Mouse (Mus musculus) ovary, postnatal 14 days (tissue): ENCODE results near the gene Zbtb8os.

Experiments used
- DNase-seq: peaks from one replicate; pipeline ENCODE4 v3.0.0; 2022; ENCODE audit warnings: low spot score

Gene Zbtb8os

DNA sequence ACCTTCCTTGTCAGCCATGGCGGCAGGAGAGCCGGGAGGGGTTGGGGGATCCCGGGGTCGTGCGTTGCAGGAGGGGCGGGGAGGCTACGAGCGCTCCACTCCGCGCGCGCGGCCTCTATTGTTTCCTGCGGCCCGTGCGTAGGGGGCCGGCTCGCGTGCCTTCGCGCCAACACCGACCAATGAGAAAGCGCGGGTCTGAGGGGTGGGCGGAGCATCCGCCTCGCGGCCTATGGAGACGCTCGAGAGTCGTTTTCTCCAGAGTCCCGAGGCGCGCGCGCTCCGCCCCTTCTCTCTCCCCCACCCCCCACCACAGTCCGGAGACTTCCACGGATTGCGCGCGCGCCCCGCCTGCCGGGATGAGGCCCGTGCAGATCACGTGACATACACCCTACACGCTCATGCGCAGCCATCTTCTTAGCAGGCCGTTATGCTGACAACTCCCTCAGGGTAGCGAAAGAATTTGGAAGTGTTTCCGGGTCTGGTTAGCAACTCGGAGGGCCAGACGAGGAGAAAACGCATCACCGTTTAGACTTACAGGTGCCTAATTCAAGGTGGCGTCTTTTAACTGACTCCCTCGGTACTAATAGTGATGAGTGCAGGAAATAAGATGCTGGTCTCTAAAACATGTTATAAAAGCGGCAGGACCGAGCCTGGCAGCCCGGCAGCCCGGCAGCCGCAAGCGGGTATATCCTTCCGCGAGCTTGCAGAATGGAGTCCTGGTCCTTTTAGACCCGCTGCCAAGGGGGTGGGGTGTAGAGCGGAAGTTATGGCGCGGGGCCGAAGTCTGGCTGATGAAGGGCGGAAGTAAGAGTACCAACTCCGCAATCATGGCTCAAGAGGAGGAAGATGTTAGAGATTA lies at the start of gene Zbtb8os, which contains the start of gene Rbbp4:
TSS of gene Zbtb8os (plus strand) at position 480 of the 859 bp plus-strand sequence.
TSS of gene Rbbp4 (minus strand) at position 155 of the 859 bp plus-strand sequence.
- peak; percentile 90 for DNase-seq

DNA sequence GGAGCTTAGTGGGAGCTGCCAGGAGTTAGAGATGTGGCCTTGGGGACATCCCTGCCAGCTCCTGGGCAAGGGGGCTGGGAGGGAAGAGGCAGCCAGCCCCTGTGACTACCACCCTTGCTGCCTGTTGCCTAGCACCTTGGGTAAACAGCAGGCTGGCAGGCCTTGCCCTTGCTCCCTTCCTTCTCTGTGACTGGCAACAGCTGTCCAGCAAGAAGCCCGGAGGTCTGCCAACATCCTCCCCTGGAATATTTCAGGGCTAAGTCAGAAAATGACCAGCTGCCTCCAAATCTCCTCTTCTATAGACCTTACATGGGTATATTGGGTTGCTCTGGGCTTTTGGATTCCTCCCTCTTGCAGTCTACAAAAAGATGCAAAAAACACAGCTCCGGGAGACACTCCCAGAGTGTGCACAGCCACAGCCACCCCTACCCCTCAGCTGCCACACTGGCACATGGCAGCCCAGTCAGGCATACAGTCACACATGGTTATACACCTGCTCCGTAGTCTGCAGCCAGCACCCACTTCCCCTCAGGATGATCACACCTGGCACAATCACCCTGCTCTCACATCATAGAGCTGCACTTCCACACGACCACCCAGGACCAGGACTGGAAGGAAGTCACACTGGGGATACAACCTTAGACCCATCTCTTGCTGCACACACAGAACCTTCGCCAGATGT lies 49.4 kb upstream of the Zbtb8os start:
- no peak for DNase-seq

DNA sequence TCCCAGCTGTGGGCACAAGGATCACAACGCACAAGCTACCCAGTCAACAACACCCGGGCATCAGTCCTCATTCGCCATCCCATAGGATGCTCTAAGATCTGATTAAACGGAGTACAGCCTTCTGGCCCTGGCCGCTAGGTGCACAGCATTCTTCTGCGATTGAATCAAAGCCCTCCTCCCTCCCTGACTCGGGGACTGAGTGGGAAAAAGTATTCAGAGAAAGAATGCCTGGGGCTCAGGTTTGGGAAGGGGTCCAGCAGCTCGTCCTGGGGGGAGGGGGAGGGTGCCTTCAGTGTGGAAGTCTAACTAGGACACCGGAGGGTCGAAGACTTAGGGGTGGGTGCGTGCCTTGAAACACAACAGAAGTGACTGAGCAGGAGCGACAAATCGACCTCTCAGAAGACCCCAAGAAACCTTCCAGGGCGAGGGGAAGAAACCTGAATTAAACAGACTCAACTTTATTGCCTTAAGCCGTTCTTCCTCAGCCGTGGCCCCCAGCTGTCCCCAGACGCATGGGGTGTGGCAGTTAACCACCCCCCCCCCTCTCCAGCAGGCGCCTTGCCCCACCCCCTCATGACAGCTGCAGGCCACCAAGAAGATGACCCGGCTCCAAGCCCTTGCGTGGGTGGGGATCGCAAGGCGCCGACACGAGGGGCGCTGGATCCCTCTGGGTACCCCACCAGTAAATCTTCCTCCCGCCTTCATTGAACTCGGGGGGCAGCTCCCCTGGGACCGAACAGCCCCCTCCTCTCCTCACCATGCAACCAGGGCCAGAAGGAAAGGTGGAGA lies 48.6 kb upstream of the Zbtb8os start:
- DNase-seq = no peak

DNA sequence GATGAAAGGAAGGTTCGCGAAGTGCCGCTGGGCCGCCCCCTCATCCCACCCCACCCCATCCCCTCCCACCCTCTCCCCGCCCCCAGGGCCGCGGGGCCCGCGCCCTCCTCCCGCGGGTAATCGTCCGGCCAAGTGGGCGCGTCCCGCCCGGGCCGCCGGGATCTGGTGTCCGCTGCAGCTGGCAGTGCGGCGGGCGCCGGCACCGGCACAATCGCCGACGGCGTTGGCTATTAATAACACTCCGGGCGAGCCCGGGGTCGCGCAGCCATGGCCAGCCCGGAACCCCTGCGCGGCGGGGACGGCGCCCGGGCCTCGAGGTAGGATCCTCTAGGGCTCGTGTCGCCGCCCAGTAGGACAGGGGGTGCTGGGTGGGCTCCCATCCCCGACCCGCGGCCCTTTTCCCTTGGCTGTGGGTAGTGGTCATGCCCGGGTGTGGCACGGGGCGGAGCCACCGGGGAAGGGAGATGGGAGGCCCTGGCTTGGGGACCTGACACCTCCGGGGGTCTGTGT lies 48.0 kb upstream of the Zbtb8os start, which contains the start of gene Sync:
TSS of gene Sync (plus strand) at position 146 of the 510 bp plus-strand sequence.
- DNase-seq = peak; percentile 31

DNA sequence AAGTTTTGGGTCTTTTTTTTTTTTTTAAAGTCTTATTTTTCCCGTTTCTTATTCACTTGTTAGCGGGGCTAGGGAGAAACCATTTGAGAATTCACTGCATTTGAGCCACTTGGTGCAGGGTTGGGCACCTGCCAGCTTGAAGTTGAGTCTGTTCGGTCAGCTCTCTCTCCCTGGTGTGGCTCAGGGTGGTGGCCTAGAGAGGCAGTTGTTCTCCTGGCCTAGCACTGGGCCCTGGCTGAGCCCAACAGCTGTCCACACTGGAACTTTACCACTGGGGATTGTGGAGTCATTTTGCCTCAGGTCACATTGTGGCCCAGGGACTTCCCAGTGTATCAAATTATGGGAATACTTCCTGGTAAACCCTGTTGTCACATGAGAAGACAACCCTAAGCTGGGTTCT lies 47.4 kb upstream of the Zbtb8os start:
- DNase-seq = no peak

DNA sequence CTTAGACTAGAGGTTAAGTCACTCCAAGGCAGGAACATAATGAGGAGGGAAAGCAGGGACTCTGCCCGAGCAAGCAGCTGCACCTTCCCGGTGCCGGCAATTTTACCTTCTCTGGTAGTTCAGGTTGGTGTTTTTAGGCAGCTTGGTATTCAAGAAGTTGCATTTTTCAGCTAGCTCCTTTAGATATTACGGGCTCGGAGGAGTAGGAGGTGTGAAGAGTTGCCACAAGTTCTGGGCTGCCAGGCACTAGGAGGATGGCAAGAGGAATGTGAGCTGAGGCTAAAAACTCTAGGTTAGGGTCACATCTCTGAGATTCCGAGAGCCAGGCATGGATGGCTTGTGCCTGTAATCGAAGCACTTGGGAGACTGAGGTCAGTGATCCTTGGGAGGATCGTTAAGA lies 45.8 kb upstream of the Zbtb8os start:
- no peak for DNase-seq

DNA sequence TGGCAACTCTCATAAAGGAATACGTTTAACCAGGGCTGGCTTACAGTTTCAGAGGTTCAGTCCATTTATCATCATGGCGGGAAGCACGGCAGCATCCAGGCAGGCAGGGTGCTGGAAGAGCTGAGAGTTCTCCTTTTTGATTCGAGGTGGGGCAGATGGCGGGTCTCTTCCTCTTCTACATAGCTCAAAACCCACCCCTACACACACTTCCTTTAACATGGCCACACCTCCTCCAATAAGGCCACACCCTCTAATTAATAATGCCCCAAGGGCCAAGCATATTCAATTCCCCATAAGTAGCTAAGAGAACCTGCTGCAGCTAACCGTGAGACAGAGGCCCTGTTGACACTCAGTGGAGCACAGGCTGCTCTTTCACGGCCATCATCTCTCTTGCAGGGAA lies 42.7 kb upstream of the Zbtb8os start:
- no peak for DNase-seq

DNA sequence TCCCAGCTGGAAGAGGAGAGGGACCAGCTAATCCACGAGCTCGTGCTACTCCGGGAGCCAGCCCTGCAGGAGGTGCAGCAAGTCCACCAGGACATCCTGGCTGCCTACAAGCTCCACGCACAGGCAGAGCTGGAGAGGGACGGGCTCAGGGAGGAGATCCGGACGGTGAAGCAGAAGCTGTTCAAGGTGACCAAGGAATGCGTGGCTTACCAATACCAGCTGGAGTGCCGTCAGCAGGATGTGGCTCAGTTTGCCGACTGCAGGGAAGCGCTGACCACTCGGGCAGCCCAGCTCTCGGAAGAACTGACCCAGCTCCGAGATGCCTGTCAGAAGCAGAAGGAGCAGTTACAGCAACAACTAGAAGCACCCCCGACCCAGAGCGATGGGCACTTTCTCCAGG lies 41.8 kb upstream of the Zbtb8os start:
- DNase-seq = no peak

DNA sequence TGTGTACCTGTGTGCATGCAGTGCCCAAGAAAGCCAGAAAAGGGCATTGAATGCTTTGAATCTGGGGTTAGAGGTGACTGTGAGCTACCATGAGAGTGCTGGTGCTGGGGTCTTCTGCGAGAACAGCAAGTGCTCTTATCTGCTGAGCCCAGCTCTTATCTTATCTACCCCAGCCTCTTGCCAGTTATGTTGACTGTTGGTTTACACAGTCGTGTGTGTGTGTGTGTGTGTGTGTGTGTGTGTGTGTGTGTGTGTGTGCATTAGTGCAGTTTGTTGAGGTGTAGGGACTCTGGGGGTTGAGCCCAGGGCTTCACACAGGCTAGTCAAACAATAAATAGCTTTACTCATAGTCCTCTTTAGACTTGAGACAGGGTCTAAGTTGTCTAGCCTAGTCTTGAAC lies 40.3 kb upstream of the Zbtb8os start:
- no peak for DNase-seq

DNA sequence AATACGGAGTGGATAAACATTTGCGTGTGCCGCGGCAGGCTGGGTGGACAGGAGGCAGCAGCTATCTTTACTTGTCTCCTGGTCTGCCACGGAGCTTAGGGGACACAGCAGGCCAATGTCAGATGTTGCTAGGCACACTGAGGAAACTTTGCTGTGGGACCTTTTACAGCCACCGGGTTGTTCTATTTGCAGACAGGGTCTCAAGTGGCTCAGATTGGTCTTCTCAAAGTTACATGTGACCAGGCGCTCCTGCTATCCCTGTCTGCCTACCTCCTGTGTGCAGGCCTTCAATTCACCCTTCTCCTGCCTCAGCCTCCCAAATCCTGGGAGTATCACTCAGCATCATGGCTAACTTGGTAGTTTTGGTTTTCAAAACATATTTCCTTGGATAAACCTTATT lies 39.4 kb upstream of the Zbtb8os start:
- DNase-seq = no peak

DNA sequence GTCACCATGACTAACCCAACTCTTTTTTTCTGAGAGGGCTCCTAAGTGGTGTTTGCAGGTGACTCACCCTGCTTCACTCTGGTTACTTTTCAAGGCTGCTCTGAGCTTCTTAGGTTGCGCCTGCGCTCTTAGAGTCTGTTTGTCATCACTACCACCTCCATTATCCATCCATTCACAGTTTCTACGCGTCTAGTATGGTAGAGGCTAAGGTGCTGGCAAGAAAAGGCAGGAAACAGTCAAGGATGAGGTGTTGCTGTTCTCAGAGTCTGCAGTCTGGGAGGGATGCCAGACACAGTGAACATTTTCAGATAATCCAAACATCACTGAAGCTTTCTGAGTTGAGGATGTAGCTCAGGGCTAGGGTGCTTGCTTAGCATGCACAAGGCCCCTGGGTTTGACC lies 37.8 kb upstream of the Zbtb8os start:
- no peak for DNase-seq

DNA sequence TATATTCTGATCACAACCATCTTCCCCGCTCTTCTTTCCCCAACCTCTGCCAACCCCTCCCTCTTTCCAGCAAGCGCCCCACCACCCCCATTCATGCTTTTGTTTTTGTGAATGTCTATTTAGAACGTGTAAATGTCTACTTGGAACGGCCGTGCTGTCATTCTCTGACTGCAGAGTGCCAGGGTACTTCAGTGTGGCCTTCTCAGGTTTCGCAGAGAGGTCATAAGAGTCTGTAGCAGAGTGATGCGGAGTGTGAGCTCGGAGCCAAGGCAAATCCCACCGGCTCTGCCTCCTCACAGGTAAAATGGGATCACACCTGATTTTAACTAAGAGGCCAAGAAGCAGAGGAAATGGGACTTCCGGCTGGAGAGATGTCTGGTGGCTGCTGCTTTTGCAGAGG lies 36.4 kb upstream of the Zbtb8os start:
- no peak for DNase-seq

DNA sequence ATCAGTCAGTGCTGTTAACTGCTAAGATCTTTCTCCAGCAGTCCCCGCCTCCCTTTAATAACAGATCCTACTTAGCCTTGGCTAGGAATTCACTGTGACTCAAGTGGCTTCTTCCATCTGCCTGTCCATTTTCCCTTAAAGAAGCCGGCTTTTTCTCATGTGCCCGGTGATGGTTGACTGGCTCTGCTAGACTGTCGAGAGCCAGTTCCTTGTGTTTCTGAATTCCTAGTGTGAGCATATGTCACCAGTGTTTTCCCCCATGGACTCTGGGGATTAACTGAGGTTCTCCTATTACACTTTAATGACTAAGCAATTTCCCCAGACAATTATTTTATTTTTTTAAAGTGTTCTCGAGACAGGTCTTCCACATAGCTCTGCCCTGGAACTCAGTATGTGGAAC lies 32.1 kb upstream of the Zbtb8os start:
- no peak for DNase-seq

DNA sequence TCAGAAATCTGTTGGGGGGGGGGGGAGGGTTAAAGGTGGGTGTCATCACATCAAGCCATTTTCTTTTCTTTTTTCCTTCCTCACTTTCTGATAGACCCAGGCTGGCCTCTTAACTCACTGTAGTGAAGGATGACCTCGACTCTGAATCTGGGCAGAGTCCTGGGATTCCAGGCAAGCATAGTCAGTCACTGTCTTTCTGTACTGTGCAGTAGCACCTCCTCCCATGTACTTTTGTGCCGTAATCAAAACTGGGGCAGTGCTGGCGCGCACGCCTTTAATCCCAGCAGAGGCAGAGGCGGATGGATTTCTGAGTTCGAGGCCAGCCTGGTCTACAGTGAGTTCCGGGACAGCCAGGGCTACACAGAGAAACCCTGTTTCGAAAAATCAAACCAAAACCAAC lies 31.7 kb upstream of the Zbtb8os start:
- no peak for DNase-seq

DNA sequence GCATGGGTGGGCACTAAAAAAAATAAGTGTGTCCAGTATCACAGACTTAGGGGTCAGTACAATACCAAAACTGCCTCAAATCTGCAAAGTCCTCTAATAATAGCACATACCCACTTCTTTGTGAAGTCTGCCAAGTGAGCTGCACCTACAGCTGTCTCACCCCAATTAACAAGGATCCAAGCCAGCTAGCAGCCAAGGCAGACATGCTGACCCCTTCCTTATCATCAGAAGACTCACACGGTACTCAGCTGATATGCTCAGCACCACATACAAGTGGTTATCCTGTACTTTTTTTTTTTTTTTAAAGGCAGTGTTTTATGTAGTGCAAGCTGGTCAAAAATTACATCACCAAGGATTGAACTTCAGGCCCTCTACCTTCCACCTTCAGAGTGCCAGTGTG lies 31.2 kb upstream of the Zbtb8os start:
- no peak for DNase-seq

DNA sequence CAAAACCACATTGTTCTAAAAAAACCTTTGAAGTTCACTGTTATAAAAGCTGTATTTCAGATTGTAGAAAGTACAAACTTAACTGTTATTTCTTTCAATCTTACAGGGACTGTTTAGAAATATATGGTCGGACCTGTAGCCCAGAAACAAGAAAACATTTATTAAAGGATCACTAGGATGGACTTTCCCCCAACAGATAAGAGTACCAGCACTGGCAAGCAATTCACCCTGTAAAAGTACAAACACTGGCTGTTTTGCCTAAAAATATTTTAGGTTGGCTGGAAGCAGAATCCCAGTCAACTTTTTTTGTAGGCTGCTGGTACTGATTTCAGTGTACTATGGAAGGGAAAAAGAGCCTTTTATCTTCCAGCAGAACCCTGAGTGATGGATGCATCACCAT lies 27.6 kb upstream of the Zbtb8os start:
- DNase-seq = no peak

DNA sequence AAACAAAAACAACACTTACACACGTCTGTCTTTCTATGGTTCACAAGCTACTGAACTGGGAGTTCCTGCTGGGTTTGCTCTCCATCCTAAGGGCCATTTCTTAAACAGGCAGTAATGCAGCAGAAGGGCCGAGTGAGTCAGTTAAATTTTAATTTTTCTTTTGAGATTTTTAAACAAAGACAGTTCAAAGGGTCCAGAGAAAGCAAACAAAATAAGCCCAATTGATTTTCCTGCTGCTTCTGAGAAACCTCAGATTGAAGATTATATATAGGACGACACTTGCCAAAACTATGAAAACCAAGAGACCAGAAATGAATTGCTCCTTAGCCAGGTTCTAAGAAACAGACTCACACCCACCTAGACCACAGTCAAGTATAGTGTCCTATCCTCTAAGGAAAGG lies 21.6 kb upstream of the Zbtb8os start:
- DNase-seq = no peak

DNA sequence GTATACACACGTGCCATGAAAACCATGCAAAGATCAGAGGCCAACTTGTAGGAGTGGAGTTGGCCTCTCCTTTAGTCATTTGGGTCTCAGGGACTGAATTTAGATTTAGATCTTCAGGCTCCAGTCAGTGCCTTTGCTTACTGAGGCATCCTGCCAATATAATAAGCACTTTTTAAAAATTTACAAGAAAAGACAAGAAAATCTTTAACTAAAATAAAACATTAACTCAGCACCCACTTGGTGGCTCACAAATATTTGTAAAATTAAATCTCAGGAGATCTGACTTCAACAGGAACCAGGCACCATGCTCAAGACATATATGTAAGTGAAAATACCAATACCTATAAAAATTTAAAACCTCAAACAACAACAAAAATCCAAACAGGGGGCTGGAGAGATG lies 14.6 kb upstream of the Zbtb8os start:
- DNase-seq = no peak

DNA sequence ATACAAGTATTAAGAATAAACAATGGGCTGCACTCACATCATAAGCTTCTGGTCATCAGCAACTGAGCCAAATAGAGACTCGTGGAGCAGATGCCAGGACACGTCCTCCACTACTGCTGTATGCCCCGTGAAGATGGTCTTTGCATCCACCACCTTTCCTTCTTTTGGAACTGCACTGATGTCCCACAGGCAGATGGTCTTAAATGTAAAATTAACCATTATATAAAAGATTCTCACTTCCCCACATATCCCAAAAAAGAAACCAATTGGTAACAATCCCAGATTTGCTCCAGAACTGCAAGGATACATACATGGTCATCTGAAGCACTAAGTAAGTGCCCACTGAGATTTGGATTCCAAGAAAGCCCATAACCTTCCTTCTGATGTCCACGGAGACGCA lies 13.5 kb upstream of the Zbtb8os start:
- DNase-seq = no peak

DNA sequence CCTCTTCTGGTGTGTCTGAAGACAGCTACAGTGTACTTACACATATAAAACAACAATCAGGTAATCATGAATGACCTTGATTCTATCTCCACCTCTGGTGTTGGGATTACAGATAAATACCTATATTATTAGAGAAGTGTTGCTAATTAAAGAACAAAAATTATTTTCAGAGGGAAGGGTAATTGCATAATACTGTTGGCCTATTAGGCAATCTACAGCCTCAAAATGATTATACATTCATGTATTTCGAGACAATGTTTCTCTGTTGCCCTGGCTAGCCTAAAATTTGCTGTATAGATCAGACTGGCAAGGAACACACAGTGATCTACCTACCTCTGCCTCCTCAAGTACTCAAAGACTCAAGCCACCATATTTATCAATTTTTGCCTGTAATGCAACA lies 12.0 kb upstream of the Zbtb8os start:
- DNase-seq = no peak

DNA sequence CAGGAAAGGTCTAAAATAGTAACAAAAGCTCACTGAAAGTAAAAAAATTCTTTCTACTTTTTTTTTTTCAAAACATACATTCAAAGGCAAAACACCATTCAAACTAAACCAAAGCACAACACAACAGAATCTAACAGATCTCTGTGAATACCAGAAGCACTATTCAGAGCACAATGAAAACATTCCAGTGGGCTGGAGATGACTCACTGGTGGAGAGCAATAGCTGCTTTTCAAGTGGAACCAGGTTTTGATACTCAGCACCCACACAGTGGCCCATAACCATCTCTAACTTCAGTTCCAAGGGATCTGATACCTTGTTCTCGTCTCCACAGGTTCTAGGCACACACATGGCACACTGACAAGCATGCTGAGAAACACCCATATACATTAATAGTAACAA lies 10.7 kb upstream of the Zbtb8os start:
- no peak for DNase-seq

DNA sequence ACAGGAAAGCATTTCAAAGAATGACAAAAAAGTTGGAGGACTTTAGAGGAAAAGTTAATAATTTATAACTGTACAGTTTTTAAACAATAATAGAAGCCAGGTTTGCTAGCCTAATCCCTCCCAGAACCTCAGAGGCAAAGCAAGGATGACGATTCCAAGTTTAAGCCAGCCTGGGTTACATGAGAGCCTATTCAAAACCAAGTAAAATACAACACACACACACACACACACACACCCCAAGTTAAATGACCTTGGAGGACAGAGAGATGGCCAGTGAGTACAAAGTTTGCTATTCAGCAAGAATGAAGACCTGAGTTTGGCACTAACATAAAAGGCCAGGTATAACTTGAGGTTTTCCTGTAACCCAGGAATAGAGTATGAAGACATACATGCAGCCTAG lies 9.3 kb upstream of the Zbtb8os start:
- DNase-seq = no peak

DNA sequence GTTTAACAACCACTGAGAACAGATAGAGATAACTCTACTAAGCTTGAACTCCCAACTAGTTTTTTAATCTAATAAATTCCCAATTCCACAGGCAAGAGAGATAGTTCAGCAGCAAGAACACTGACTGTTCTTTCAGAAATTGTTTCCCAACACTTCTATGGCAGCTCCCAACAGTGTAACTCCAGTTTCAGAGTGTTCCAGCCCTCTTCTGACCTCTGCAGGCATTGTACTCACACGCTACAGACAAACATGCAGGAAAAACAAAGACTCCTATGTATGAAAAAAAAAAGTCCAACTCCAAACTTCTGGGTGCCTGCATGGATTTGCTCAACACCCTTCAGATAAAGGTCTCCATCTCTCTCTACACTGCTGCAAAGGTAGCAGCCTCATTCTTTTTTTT lies 2.6 kb upstream of the Zbtb8os start:
- DNase-seq = no peak
